Mouse (Mus musculus): Measurements from ENCODE around the gene Ssh1.

- no peak for TF ChIP-seq MAFK (IDR thresholded peaks at IDR 0.05; ENCODE audit: insufficient read depth, low read depth, low read length)
- TF ChIP-seq CHD2 (IDR thresholded peaks at IDR 0.05; ENCODE audit: low read depth, low read length) = no peak
- TF ChIP-seq ZC3H11A (IDR thresholded peaks at IDR 0.05; ENCODE audit: borderline replicate concordance, low read depth, low read length) = no peak
- no peak for TF ChIP-seq HCFC1 (IDR thresholded peaks at IDR 0.05; ENCODE audit: borderline replicate concordance, insufficient read depth, low read length)
These were observed 54.3 kb downstream of the Ssh1 start for GRCm38 (mm10) chr5:113939263-113939900.

Measured in ES-E14 (cell line).